Mouse (Mus musculus): ENCODE data around the gene Aqp11.

GRCm38 (mm10) chr7:97780222-97780621 is 42.1 kb upstream of the Aqp11 start:
- no peak for TF ChIP-seq CTCF (IDR thresholded peaks at IDR 0.05; ENCODE audit: insufficient read depth, low read length)
- no peak for TF ChIP-seq POLR2A (IDR thresholded peaks at IDR 0.05; ENCODE audit: borderline replicate concordance, extremely low read depth, low read depth, low read length)

Data from lung, adult 2 months (tissue).